Mouse (Mus musculus): Measurements from ENCODE around the gene Tjp3.

The Tjp3 gene

DNA sequence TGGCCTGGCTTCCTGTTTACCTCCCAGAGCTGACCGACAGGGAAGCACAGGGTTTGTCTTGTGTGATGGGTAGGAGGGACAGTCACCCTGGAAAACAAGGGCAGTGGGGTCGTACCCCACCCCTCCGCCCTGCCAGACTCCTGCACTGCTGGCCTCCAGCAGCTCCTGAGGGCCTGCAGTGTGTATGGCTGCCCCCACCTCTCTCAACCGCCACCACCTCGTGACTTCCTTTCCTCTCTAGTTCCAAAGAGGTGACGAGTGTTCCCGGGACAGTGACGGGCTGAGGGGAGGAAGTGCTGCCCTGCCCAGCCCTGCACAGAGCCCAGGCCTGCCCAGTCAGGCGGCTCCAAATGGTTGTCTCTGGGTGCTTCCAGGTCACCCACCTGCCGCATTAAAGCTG is 6.5 kb upstream of the Tjp3 start:
- DNase-seq (ENCODE audit: low spot score) = no peak

DNA sequence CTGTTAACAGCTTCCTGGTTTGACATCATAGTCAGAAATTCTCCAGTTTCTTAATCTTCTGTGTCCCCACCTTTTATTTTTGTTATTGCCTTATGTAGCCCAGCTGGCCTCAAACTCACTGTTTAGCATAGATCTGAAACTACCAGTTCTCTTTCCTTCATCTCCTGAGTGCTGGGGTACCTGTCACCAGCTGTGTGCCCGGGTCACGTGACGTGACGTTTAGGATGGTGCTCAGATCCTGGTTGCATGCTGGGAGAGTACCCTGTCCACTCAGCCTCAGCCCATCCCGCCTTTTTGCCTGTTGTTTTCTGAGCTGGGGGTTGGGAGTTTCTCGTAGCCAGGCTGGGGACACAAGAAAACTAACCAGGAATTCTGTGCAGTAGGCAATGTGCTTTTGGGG is 5.9 kb upstream of the Tjp3 start:
- DNase-seq (ENCODE audit: low spot score) = no peak

DNA sequence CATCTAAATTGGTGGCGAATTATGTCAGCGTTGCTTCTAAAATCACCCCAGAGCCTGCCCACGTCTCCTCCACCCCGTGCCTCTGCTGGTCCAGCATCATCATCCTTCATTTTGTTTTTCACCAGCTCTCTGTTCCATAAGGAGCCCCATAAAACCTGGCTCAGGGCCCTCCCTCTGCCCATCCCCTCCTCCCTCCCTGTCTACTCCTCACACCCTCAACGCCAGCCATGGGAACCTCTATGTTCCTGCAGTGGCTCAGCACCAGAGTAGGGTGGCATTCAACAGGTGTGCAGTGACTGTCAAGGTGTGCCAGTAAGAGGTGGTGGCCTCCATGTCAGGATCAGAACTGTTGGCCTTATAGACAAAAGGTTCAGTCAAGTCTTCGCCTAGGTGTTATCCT is 3.8 kb upstream of the Tjp3 start:
- no peak for DNase-seq (ENCODE audit: low spot score)

DNA sequence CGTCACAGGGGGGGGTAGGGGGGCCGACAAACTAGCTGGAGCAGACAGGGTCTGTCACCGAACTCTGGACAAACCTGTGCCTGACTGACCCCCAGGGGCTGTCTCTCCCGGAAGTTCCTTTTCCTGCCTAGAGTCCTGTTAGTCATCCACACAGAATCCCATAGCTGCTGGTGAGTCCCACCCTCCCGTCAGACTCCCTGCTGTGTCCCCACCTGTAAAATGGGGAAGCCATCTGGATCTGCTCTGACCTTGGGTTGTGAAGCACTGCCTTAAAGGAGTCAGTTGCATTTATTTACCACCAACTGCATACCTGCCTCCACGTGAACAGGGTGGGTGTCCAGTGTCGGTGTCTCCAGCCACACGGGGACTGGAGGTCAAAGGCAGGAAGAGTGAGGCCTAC is 3.1 kb upstream of the Tjp3 start:
- no peak for DNase-seq (ENCODE audit: low spot score)

DNA sequence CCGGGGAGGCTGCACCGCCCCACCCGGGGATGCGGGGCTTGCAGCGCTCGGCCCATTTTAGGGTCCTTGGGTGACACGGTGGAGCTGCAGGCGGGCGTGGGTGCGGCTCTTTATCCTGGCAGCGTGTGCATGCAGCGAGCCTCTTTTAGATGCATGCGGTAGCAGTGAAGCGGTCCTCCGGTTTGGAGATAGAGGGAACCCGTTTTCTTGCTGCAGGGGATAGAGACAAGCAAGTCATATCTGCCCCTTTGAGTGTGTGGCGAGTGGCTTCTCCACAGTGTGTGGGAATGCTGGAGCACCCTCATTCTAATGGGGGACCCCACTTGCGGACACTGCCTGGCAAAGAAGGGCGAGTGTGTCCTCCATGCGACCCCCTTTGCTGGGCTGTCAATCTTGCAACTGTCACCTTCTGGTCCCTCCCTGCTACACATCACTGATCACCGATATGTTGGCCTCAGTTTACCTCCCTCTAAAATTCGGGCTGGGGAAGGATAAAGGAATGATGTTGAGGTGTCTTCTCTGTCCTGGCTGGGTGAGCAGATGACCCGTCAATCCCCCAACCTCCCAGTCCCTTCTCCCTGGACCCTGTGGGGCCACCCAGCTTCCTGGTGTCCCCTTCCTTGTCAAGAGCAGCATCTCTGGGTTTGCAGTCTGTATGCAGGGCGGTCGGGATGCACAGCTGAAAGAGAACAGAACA is 2.1 kb upstream of the Tjp3 start:
- DNase-seq (ENCODE audit: low spot score) = no peak

DNA sequence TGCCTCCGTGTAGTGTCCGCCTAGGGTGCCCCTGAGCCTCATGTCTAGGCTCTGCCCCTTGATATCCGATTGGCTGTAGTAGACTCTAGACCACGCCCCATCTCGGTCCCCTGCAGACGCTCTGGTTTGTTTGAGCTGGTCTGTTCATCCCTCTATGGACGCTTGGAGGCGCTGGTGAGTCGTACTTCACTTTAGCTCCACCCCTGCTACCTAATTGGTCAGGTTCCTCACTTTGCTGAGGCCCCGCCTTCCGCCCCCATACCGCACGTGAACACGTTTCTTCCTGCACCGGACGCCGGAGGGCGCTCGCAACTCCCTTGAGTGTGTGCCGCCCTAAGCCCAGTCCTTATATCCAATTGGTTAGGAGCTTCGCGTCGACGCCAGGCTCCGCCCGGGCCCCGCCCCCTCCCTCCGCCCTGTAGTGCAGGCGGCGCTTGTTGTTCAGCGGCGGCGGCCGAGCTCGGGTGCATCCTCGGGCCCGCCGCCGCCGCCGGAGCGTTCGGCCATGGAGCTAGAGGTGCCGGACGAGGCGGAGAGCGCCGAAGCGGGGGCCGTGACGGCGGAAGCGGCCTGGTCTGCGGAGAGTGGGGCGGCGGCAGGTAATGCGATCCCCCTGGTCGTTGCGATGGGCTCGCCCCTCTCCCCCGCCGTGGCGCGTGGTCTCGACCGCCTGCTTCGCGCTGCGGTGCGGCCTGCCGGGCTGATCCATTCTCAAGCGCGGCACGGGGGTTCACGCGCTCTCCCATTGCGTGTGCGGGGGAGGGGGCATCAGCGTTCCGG is 1.4 kb upstream of the Tjp3 start, which contains the start of gene Pip5k1c:
TSS of gene Pip5k1c (plus strand) at position 410 of the 780 bp plus-strand sequence.
- DNase-seq (ENCODE audit: low spot score) = peak; percentile 99

DNA sequence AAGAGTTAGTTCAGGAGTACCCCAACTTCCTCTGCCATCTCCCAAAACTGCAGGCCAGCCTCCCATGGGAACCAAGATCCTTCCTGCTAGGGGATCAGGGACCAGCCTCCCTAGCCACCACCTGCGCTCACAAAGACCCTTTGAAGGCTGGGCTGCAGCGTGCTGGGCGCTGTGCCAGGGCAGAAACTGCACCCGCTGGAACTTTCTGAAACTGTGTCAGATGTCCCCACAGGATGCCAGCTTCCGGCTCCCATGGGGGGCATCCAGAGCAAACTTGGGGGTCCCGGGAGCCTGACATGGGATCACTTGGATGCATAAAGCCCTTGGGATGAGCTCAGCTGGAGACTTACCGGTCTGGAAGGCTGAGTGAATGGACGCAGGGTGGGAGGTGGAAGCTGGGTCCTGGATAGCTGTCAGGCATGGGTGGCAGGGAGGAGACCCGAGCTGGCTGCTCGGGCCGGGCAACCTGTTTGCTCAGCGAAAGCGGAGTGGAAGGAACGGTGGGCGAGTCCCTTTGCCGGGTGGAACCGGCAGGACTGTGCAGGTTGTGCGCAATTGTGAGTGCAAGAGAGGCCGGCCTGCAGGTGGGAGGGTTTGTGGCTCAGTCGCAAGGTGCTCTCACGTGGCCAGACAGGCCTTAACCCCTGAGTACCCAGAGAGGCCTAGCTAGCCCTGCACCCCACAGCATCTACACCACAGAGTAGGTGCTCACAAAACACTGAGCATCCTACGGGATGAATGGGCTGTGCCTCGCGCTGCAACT is 502 bp downstream of the Tjp3 start:
- no peak for DNase-seq (ENCODE audit: low spot score)

DNA sequence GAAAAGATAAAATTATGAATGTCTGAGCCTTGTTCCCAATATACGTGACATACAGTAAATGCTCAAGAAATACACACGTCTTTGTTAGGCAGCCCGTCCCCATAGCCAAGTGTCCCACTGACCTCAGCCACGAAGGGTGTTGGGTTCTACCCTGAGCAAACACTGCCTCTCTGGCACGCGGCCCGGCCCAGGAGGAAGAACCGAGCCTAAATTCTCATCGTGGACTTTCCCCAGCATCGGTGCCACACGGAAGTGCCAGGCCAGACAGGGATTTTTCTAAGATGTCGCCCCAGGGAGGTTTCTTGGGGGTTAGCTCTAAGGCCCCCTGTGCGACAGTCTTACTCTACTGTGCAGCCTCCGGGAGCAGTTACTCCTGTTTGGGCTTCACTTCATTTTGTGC is 1.6 kb downstream of the Tjp3 start:
- no peak for DNase-seq (ENCODE audit: low spot score)

DNA sequence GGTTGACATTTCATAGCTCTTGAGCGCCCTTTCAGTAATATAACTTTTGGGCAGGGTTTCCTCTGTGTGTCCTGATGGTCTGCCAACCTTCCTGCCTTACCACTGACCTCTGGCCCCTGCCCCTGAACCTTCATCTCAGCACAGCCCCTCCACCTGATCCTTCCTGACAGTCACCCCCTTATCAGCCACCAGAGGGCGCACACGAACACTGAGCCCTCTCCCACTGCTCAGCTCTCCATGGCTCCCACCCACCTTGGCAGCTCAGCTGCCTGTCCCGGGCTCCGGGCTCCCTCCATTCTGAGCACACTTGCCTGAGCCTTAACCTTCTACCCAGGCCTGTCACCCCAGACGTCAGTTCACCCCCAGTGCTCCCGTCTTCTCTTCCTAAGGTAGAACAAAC is 2.1 kb downstream of the Tjp3 start:
- peak; percentile 61 for DNase-seq (ENCODE audit: low spot score)

DNA sequence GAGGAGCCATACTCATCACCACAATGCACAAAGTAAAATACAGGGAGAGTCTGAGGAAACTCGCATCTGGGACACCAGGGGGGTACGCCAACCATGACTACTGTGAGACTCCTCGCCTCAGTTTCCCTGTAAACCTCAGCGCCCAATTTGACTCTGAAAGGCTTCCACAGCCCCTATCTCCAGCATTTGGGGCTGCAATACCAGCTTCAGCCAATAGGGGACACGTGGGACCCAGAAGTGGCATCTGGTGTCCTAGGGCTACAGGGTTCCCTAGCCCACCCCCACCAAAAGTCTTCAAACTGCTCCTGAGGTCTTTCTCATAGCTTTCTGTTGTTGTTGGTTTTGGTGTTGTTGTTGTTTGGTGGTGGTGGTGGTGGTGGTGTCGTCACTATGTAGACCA is 2.8 kb downstream of the Tjp3 start:
- no peak for DNase-seq (ENCODE audit: low spot score)

DNA sequence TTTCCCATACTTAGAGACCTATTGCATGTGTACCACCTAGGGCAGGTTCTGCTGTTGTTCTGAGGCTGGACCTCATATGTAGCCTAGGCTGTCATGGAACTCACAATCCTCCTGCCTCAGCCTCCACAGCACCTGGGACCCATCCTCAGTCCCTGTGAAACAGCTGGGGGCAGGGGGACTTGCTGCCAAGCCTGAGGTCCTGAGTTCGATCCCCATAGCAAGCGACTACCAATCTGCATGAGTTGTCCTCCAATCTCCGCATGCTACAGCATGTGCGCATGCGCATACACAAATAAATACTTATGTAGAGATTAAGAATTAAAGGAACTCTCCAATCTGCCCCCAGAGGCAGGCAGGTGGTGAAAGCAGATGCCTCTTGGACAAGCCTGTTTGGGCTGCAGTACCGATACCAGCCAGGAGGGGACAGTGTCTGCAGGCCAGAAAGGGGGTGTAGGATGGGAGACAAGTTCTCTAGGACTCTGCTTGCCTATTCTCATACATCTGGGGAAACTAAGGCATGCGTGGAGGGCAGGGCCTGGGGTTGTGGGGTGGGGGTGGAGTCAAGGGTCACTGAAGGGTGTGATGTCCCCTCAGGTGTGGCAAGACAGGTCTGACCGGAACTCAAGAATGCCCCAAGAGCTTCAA is 3.7 kb downstream of the Tjp3 start:
- peak; percentile 53 for DNase-seq (ENCODE audit: low spot score)

DNA sequence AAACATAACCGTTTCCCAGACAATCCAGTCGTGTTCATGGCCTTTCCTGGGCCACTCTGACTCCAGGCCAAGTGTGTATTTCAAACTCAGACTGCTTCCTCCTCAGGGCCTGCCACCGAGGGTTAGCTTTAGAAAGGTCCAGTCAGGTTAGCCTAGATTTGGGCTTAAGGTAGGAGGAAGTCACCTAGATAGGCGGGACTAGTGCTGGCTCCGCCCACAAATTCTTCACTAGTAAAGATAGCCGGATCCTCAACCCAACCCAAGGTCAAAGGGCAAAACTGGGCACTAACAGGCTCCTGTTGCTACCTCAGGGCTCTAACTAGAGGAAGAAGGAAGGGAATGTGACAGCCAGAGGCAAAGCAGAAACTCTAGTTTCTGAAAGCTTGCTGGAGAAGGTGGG is 4.8 kb downstream of the Tjp3 start:
- DNase-seq (ENCODE audit: low spot score) = no peak

DNA sequence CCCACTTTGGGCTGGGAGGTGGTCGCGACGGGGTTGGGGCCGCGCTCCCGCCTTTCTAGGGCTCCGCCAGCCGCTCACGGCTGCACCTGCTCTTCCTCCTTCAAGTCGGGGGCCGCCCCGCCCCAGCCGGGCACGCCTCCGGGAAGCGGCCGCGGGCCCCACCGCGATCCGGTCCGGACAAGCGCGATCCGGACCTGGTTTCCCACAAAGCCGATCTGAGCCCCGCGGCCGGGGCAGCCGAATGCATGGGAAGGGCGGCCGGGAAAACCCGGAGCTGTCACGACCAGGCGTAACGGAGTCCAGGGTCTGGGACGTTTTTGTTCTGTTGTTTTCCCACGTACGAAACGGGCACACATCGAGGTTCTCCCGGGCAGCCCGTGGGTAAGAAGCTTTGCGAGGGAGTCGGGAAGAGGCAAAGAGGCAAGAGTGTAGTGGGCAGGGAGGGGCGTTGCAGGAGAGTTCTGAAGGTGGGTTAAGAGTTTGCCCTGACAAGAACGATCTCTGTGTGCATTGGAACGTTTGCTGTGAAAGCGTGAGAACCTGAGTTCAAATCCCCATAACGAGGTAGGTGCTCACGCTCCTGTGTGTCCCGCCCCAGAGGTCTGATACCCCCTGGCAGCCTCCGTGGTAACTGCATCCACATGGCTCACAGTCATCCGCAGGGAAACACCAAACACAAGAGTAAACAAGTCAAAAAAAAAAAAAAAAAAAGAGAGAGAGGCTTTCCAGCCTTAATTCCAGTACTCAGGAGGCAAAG is 5.5 kb downstream of the Tjp3 start:
- peak; percentile 92 for DNase-seq (ENCODE audit: low spot score)

DNA sequence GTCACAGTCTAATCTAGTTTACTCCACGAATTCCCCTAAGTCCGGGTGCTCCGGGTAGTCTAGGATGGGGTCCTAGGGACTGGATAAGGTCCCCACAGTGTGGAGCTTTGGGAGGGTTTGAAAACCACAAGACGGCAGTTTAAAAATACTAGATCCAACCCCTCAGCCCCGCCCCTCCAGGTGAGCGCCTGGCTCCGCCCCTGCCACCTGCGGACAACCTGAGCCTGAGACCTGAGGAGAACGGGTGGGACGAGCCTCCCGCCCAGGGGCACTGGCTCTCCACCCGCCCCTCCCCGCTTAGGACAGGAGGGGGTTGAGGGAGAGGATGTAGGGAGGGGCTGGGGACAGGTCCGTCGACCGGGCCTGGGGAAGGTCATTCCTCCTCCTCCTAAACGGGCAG is 6.7 kb downstream of the Tjp3 start:
- no peak for DNase-seq (ENCODE audit: low spot score)

DNA sequence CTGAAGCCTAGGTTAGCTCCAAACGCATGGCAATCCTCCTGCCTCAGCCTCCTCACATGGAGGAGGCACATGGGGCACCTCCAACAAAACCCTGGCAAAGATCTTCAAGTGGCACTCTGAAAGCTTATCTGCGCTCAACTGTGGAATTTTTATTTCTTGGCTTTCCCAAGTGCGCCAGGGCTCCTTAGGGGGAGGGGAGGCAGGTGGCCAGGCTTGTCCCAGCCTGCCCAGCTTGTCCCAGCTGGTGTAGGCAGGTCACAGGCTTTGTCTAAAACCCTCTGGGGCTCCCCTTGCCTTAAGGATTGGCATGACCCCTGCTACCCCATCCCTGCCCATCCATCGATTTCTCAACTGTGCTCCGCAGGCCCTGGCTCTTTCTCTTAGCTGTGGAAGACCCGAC is 7.2 kb downstream of the Tjp3 start:
- no peak for DNase-seq (ENCODE audit: low spot score)

DNA sequence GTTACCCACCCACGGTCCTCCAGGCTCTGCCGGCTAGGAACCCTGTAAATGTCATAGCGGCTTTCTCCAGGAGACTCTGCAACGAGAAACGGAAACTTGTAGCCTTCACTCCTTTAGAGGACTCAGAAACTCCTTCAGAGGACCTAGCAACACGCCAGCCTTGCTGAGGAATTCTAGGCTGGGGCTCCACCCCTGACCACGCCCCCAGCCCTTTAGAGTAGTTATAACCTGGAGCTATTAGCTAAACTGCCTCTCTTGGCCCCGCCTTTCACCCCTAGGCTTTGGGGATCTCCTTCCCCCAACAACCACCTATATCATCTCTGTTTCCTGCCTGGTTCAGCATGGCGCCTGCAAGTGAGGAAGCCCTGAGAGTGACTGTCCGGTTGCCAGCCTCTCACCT is 11.9 kb downstream of the Tjp3 start:
- DNase-seq (ENCODE audit: low spot score) = no peak

DNA sequence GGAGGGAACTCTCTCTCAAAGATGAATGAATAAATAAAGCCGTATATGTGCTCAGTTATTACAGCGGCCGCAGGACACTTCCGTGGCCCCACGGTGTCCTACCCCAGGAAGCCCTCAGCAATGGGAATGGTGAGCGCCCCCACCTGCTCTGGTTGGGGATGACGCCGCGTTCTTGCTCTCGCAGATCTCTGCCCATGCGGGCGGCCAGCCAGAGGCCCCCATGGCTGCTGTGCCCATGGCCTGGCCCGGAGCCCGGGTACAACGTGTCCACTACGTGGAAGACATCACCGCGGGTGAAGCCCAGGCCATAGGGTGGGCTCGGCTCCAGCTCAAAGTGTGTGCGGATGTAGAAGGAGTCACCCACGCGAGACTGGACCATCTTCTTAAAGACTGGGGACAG is 13.7 kb downstream of the Tjp3 start:
- no peak for DNase-seq (ENCODE audit: low spot score)

DNA sequence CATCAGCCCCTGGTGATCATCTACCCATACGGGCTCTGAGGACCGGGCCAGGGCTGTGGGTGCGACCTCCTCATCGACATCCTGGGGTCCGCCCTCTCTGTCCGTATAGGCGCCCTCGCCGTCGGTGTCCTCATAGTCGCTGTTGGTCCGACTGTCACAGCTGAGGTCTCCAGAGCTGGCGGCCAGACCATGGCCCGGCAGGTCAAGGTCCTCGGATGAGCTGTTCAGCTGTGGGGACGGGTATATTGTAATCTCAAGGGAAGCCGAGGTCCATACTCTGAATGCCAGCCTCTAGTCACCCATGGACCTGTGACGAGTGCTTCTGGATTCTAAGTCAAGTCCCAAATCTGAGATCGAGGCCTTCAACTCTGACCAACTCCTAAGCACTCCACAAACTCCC is 17.5 kb downstream of the Tjp3 start:
- DNase-seq (ENCODE audit: low spot score) = no peak

DNA sequence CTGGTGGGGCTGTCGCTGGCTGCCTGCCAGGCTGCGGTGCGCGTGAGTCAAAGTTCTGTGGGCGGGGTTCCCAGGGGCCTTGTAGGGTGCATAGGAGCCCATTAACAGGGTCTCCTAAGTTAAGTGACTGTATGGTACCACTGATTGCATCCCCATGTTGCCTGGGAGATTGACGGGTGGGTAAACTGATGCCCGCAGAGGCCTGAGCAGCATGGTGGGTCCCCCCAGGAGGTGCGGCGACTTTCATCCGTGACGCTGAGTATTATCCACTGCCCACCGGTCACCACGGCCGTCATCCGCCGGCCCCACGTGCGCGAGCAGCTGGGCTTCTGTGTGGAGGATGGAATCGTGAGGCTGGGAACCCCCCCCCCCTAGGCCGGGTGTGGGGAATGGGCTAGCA is 19.0 kb downstream of the Tjp3 start:
- DNase-seq (ENCODE audit: low spot score) = no peak

DNA sequence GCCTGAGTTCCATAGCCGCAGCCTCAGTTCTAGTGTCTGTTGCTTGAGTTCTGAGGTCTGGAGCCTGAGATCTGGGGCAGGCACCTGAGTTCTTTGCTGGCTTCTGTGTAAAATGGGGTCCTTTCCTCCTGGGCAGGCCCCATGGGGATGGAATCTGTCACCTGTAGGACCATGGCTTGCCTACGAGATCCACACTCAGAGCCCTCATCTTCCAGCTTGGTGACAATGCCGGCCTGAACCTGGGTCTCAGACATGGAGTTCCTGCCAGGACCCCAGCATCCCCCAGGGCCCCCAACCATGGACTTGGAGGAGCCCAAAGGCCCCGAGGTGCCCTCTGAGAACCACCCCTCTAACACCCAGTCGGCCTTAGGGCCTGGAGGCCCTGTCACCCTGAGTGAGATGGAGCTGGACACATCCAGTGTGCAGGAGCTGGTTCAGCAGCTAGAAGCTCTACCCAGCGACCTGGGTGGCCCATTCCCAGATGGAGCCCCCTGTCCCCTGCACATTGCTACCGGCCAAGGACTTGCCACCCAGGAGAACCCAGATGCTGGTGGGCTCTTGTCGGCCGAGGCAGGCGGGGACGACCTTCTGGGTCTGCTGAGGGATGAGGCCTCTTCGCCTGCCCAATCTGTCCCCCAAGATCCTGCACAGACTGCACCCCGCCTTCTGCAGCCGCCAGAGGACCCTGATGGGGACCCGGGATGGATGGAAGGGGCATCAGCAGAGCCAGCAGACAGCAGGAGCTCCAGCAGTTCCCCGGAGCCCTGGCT is 22.6 kb downstream of the Tjp3 start:
- DNase-seq (ENCODE audit: low spot score) = no peak

DNA sequence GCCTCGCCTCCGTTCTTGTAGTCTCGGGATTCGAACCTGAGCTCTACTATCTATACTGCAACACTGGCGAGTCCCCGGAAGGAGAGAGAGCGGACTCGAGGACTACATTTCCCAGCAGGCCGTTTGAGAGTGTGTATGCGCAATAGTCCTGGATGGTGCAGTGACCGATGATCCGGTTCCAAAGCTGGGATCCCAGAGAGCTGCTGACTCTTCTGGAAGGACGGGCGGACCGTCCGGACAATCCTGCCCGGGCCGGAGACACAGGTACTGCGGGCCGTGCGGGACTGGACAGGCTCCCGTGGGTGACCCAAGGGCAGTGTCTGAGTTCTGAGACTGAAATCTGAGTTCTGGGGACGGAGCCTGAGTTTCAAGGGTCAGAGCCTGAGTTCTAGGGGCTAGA is 23.3 kb downstream of the Tjp3 start:
- DNase-seq (ENCODE audit: low spot score) = peak; percentile 75

Data from ovary, postnatal 36 days (tissue).